Mouse (Mus musculus) MEL-GATA-1-ER (cell line): Measurements from ENCODE around the gene Ddx24.
"Not testable (repeated sequence)": the region's sequence is repeated elsewhere in the genome, so short reads cannot be mapped to it uniquely, and the experiment has no call there.

Experiments
- DNase-seq: peaks from one replicate; pipeline ENCODE4 v3.0.0-alpha.2; 2012; ENCODE audit warnings: low read depth; ENCODE audit errors: extremely low read depth

The Ddx24 gene

GRCm38 (mm10) chr12:103425729-103426470, at the start of gene Ddx24:
Gene Ddx24, minus strand, starts transcription at chr12:103425830.
- peak; percentile 98 for DNase-seq

GRCm38 (mm10) chr12:103474481-103474880, 48.9 kb upstream of the Ddx24 start:
- no peak for DNase-seq

GRCm38 (mm10) chr12:103457140-103457539, 31.5 kb upstream of the Ddx24 start, which contains the start of gene Ifi27l2b:
Gene Ifi27l2b, minus strand, starts transcription at chr12:103457223.
- DNase-seq = no peak

GRCm38 (mm10) chr12:103456727-103457126, 31.1 kb upstream of the Ddx24 start:
- DNase-seq = not testable (repeated sequence)

- no peak for DNase-seq
These were observed 27.7 kb upstream of the Ddx24 start for GRCm38 (mm10) chr12:103453361-103453760.

GRCm38 (mm10) chr12:103445060-103445459, 19.4 kb upstream of the Ddx24 start:
- no peak for DNase-seq

- DNase-seq = not testable (repeated sequence)
These were observed 18.6 kb upstream of the Ddx24 start for GRCm38 (mm10) chr12:103444261-103444660.

GRCm38 (mm10) chr12:103443524-103443923, 17.9 kb upstream of the Ddx24 start, which contains the start of gene Ifi27l2a:
Gene Ifi27l2a, minus strand, starts transcription at chr12:103443680.
- peak; percentile 47 for DNase-seq

- DNase-seq = no peak
These were observed 12.0 kb upstream of the Ddx24 start for GRCm38 (mm10) chr12:103437601-103438000.

- DNase-seq = no peak
These were observed 9.2 kb upstream of the Ddx24 start for GRCm38 (mm10) chr12:103434861-103435260.

GRCm38 (mm10) chr12:103433986-103434731, 8.5 kb upstream of the Ddx24 start, which contains the start of gene Ifi27:
Gene Ifi27, plus strand, starts transcription at chr12:103434211.
- DNase-seq = peak; percentile 85

GRCm38 (mm10) chr12:103433430-103433829, 7.8 kb upstream of the Ddx24 start:
- DNase-seq = no peak

GRCm38 (mm10) chr12:103426710-103427109, 1.1 kb upstream of the Ddx24 start:
- no peak for DNase-seq

- DNase-seq = no peak
These were observed 458 bp downstream of the Ddx24 start for GRCm38 (mm10) chr12:103425016-103425728.

- no peak for DNase-seq
These were observed 17.5 kb downstream of the Ddx24 start for GRCm38 (mm10) chr12:103408144-103408543.

GRCm38 (mm10) chr12:103407720-103408119, 17.9 kb downstream of the Ddx24 start, which contains the start of gene 9330161L09Rik:
Gene 9330161L09Rik, minus strand, starts transcription at chr12:103407820.
- DNase-seq = no peak

- no peak for DNase-seq
These were observed 21.5 kb downstream of the Ddx24 start for GRCm38 (mm10) chr12:103404131-103404530.

GRCm38 (mm10) chr12:103396751-103397150, 28.9 kb downstream of the Ddx24 start:
- no peak for DNase-seq

- DNase-seq = no peak
These were observed 29.9 kb downstream of the Ddx24 start for GRCm38 (mm10) chr12:103395486-103396275.

GRCm38 (mm10) chr12:103393528-103393927, 32.1 kb downstream of the Ddx24 start:
- peak; percentile 91 for DNase-seq

- DNase-seq = no peak
These were observed 34.5 kb downstream of the Ddx24 start for GRCm38 (mm10) chr12:103391098-103391497.
